14 mouse cellular contexts compared by ENCODE assay signal in genomic region chr2:73403385-73404013, GRCm38 (mm10). TPM values are rescaled to one million over a fixed set of nuclear protein-coding genes. Genes with fewer than 3 reads are reported as not detected.
DNase-seq lines count a peak whose midpoint lies in the region; ATAC-seq and TF ChIP-seq lines count a peak whose summit lies in the region.
"Had no signal": no experiment of that assay in that cellular context is flagged by ENCODE, and none has a peak within 500 bp of the region (broad histone marks: within the 10 kb centered on the region; RNA-seq: fewer than 3 reads in every experiment).

No protein-coding gene starts in this region.

- no peak overlapping the region for H3K9ac ChIP-seq in hindbrain, embryonic 14.5 days
- H3K9ac ChIP-seq in lung, postnatal 0 days (replicated peaks; ENCODE audit: low read depth), result no peak overlapping the region
- H3K9ac ChIP-seq in CH12.LX (ENCODE audit: insufficient read depth, low read depth), result peak overlapping the region; percentile 77; the same call in 1 of the 2 replicates
- H3K9ac ChIP-seq: limb, embryonic 12.5 days; lung, embryonic 15.5 days had no signal

- peak; percentile 59 for DNase-seq in hindbrain, embryonic 14.5 days (ENCODE audit: low spot score)
- no peak for DNase-seq in hindbrain, embryonic 10.5 days (ENCODE audit: low spot score)
- peak; percentile 29 for DNase-seq in lung, postnatal 0 days (ENCODE audit: low spot score)
- no peak for DNase-seq in lung, adult 2 months
- peak; percentile 60 for DNase-seq in CH12.LX (ENCODE audit: extremely low read depth)
- peak; percentile 31 for DNase-seq in naive thymus-derived CD4-positive, alpha-beta T cell, adult 2 months (ENCODE audit: low read depth)
- DNase-seq in cerebellum, adult 11-12 months, result no peak
- DNase-seq: adrenal gland, postnatal 25 days; kidney, postnatal 25 days had no signal

- no peak overlapping the region for H3K4me2 ChIP-seq in hindbrain, embryonic 14.5 days (replicated peaks)
- no peak overlapping the region for H3K4me2 ChIP-seq in lung, postnatal 0 days (replicated peaks; ENCODE audit: low read depth, low read length)
- H3K4me2 ChIP-seq in CH12.LX (ENCODE audit: insufficient read depth, low read depth, poor library complexity, severe bottlenecking), result peak overlapping the region; percentile 99
- H3K4me2 ChIP-seq: limb, embryonic 12.5 days; lung, embryonic 15.5 days had no signal

- H3K27me3 ChIP-seq in hindbrain, embryonic 14.5 days (ENCODE audit: control insufficient read depth, insufficient read depth, low read length), result no peaks in the 10 kb centered on the region
- no peaks in the 10 kb centered on the region for H3K27me3 ChIP-seq in hindbrain, embryonic 10.5 days (ENCODE audit: insufficient read depth, poor library complexity, severe bottlenecking)
- no peaks in the 10 kb centered on the region for H3K27me3 ChIP-seq in lung, postnatal 0 days (replicated peaks; ENCODE audit: insufficient read depth, low read length)
- no peaks in the 10 kb centered on the region for H3K27me3 ChIP-seq in CH12.LX (replicated peaks)
- H3K27me3 ChIP-seq: limb, embryonic 12.5 days; lung, embryonic 15.5 days had no signal

- no peak overlapping the region for H3K27ac ChIP-seq in hindbrain, embryonic 14.5 days
- H3K27ac ChIP-seq in hindbrain, embryonic 10.5 days, result no peak overlapping the region
- no peak overlapping the region for H3K27ac ChIP-seq in lung, postnatal 0 days (ENCODE audit: low read length)
- peak overlapping the region; percentile 87 for H3K27ac ChIP-seq in CH12.LX (ENCODE audit: insufficient read depth, low read depth)
- H3K27ac ChIP-seq: limb, embryonic 12.5 days; lung, embryonic 15.5 days had no signal

- 0 out of 2 replicates have a peak, but pooled peaks cover 3% of the 10 kb centered on the region for H3K4me1 ChIP-seq in hindbrain, embryonic 14.5 days (replicated peaks; ENCODE audit: control insufficient read depth, insufficient read depth, low read length)
- H3K4me1 ChIP-seq in hindbrain, embryonic 10.5 days (replicated peaks), result peaks cover 6% of the 10 kb centered on the region; the same call in 1 of the 2 replicates
- H3K4me1 ChIP-seq in lung, postnatal 0 days (ENCODE audit: insufficient read depth, low read depth, low read length), result no peaks in the 10 kb centered on the region
- no peaks in the 10 kb centered on the region for H3K4me1 ChIP-seq in lung, adult 2 months (ENCODE audit: control insufficient read depth, insufficient read depth, low read length)
- peaks cover 5 to 33% of the 10 kb centered on the region in 2 experiments; a peak in 3 of 4 replicates for H3K4me1 ChIP-seq in CH12.LX (ENCODE audit: control insufficient read depth in 1 of 2, insufficient read depth in 2 of 2)
- H3K4me1 ChIP-seq: lung, embryonic 15.5 days; megakaryocyte, embryonic 14.5 days had no signal

- H3K9me3 ChIP-seq in hindbrain, embryonic 14.5 days (ENCODE audit: control insufficient read depth, low read length), result no peaks in the 10 kb centered on the region
- H3K9me3 ChIP-seq in hindbrain, embryonic 10.5 days, result no peaks in the 10 kb centered on the region
- no peaks in the 10 kb centered on the region for H3K9me3 ChIP-seq in lung, postnatal 0 days (ENCODE audit: low read length)
- no peaks in the 10 kb centered on the region for H3K9me3 ChIP-seq in CH12.LX (replicated peaks; ENCODE audit: low read length)
- H3K9me3 ChIP-seq: limb, embryonic 12.5 days; lung, embryonic 15.5 days had no signal

- in situ Hi-C loops in CH12.LX (cut with MboI; ENCODE audit: low pct_ligation_motif_present, low pct_unique_long_range_greater_than_20kb, low sequenced_read_pairs), result loop anchor here (10.0 to 25.0 kb wide), 2 partner anchors 89 to 241 kb away; partner anchors contain the start of genes Cir1 and Scrn3

- H3K79me2 ChIP-seq in CH12.LX (replicated peaks; ENCODE audit: control insufficient read depth, extremely low read depth, insufficient read depth, poor library complexity, severe bottlenecking), result no peaks in the 10 kb centered on the region

- no peak overlapping the region for H3K4me3 ChIP-seq in hindbrain, embryonic 14.5 days (replicated peaks; ENCODE audit: low read length)
- H3K4me3 ChIP-seq in hindbrain, embryonic 10.5 days, result no peak overlapping the region
- no peak overlapping the region for H3K4me3 ChIP-seq in lung, postnatal 0 days (ENCODE audit: low read depth, low read length)
- H3K4me3 ChIP-seq in lung, adult 2 months (replicated peaks; ENCODE audit: extremely low read depth, low read depth, low read length), result no peak overlapping the region
- peak overlapping the region; percentile 56 to 71 (median 57) for H3K4me3 ChIP-seq in CH12.LX (replicated peaks in 1 of 3; ENCODE audit: low read depth in 2 of 3, low read length in 2 of 3, poor library complexity in 1 of 3)
- H3K4me3 ChIP-seq: limb, embryonic 12.5 days; lung, embryonic 15.5 days; megakaryocyte, embryonic 14.5 days had no signal

- dilution Hi-C loops in CH12.LX (cut with MboI; ENCODE audit: extremely low pct_ligation_motif_present, extremely low pct_unique_long_range_greater_than_20kb, low sequenced_read_pairs), result no loop called here

- TF ChIP-seq POLR2A in lung, adult 2 months (IDR thresholded peaks at IDR 0.05; ENCODE audit: borderline replicate concordance, extremely low read depth, low read depth, low read length), result no peak
- peak; percentile 49; the same call in 1 of the 2 replicates for TF ChIP-seq POLR2A in CH12.LX (IDR thresholded peaks at IDR 0.05; ENCODE audit: low read depth, low read length)

- peak; percentile 89 for TF ChIP-seq RAD21 in CH12.LX (IDR thresholded peaks at IDR 0.05; ENCODE audit: low read depth, low read length)

- no peak for TF ChIP-seq EP300 in lung, postnatal 0 days (IDR thresholded peaks at IDR 0.05)
- 0 out of 2 replicates have a peak, but pooled peaks have one; percentile 39 for TF ChIP-seq EP300 in CH12.LX (IDR thresholded peaks at IDR 0.05; ENCODE audit: low read length)

- WGBS in hindbrain, embryonic 14.5 days, result 79% methylated on average over 15 of the region's 15 CpGs
- 83% methylated on average over 15 of the region's 15 CpGs for WGBS in hindbrain, embryonic 10.5 days
- WGBS in lung, postnatal 0 days, result 66% methylated on average over 15 of the region's 15 CpGs
- WGBS in lung, adult 2 months, result 65% methylated on average over 15 of the region's 15 CpGs

- peak; percentile 53 for TF ChIP-seq CTCF in lung, postnatal 0 days (IDR thresholded peaks at IDR 0.05)
- TF ChIP-seq CTCF in lung, adult 2 months (IDR thresholded peaks at IDR 0.05; ENCODE audit: insufficient read depth, low read length), result no peak
- TF ChIP-seq CTCF in CH12.LX (conservative IDR thresholded peaks at IDR 0.05 in 1 of 2, IDR thresholded peaks at IDR 0.05 in 1 of 2; ENCODE audit: low read depth in 2 of 2, low read length in 2 of 2), result peak in 1 of 2 experiments; percentile 80; a peak in 2 of 4 replicates

- no peak for ATAC-seq in hindbrain, embryonic 14.5 days (ENCODE audit: low FRiP score)
- ATAC-seq in lung, postnatal 0 days, result no peak
- no peak for ATAC-seq in frontal cortex, adult (ENCODE audit: low TSS enrichment)

- no peaks in the 10 kb centered on the region for H3K36me3 ChIP-seq in hindbrain, embryonic 14.5 days (replicated peaks; ENCODE audit: control insufficient read depth, insufficient read depth)
- H3K36me3 ChIP-seq in hindbrain, embryonic 10.5 days, result no peaks in the 10 kb centered on the region
- no peaks in the 10 kb centered on the region for H3K36me3 ChIP-seq in lung, postnatal 0 days (ENCODE audit: insufficient read depth, low read length)
- H3K36me3 ChIP-seq in CH12.LX (replicated peaks in 1 of 2; ENCODE audit: control insufficient read depth in 1 of 2, insufficient read depth in 1 of 2, low read length in 1 of 2), result peaks cover 0 to 21% of the 10 kb centered on the region in 2 experiments
- H3K36me3 ChIP-seq: limb, embryonic 12.5 days; lung, embryonic 15.5 days had no signal

TF ChIP-seq in CH12.LX, 34 proteins besides CTCF, POLR2A, EP300 and RAD21:
- TF ChIP-seq MAZ (IDR thresholded peaks at IDR 0.05; ENCODE audit: low read depth, low read length) (peak; percentile 31; the same call in 1 of the 2 replicates), ELF1 (IDR thresholded peaks at IDR 0.05; ENCODE audit: low read depth, low read length) (0 out of 2 replicates have a peak, but pooled peaks have one; percentile 27), NELFE (IDR thresholded peaks at IDR 0.05; ENCODE audit: low read depth, low read length) (peak; percentile 41), HCFC1 (IDR thresholded peaks at IDR 0.05; ENCODE audit: low read depth, low read length) (0 out of 2 replicates have a peak, but pooled peaks have one; percentile 16), MYC (IDR thresholded peaks at IDR 0.05; ENCODE audit: low read depth, low read length) (no peak; the same call in 1 of the 2 replicates), TBP (conservative IDR thresholded peaks at IDR 0.05; ENCODE audit: low read depth, low read length) (peak; percentile 62), TCF12 (IDR thresholded peaks at IDR 0.05; ENCODE audit: low read depth, low read length) (peak; percentile 44), KAT2A (IDR thresholded peaks at IDR 0.05; ENCODE audit: insufficient replicate concordance, low read length) (no peak), SMC3 (IDR thresholded peaks at IDR 0.05; ENCODE audit: low read depth, low read length) (peak; percentile 59), SIN3A (IDR thresholded peaks at IDR 0.05; ENCODE audit: low read length) (peak; percentile 53; the same call in 1 of the 2 replicates), ZMIZ1 (IDR thresholded peaks at IDR 0.05; ENCODE audit: low read depth, low read length) (no peak; the same call in 1 of the 2 replicates), POLR2AphosphoS2 (IDR thresholded peaks at IDR 0.05; ENCODE audit: low read depth, low read length) (no peak), CHD2 (IDR thresholded peaks at IDR 0.05; ENCODE audit: low read length) (peak; percentile 74; the same call in 1 of the 2 replicates), ETS1 (conservative IDR thresholded peaks at IDR 0.05; ENCODE audit: low read depth, low read length) (no peak; the same call in 1 of the 2 replicates), CHD1 (IDR thresholded peaks at IDR 0.05; ENCODE audit: low read depth, low read length) (0 out of 2 replicates have a peak, but pooled peaks have one; percentile 8), MAX (IDR thresholded peaks at IDR 0.05; ENCODE audit: low read length) (peak; percentile 76)

RNA-seq across cellular contexts. Expression of gene Gpr155, which starts 17.1 kb away (rescaled TPM):
- polyA plus RNA-seq in hindbrain, embryonic 14.5 days (2014; fragmentation: Nextera tagmentation; extraction: Ambion mirVana), result 15.2 and 17.9 TPM in 2 replicates
- 1.7 and 3.1 TPM in 2 replicates for polyA plus RNA-seq in hindbrain, embryonic 10.5 days (2016; fragmentation: Nextera tagmentation; extraction: Ambion mirVana)
- polyA plus RNA-seq in lung, postnatal 0 days (2015; fragmentation: Nextera tagmentation; extraction: Ambion mirVana), result 6.3 and 8.1 TPM in 2 replicates
- 16.4 and 20.8 TPM in 2 replicates for polyA plus RNA-seq in lung, adult 2 months (2012; rRNA removed)
- total RNA-seq in CH12.LX (2012; rRNA removed) (3.2 and 4.4 TPM in 2 replicates), CH12.LX (2014; rRNA removed) (3.0 and 4.4 TPM in 2 replicates)
- 4.0 and 5.7 TPM in 2 replicates for polyA plus RNA-seq in CH12.LX (2012; ENCODE audit: insufficient read length, low read depth)
- total RNA-seq: granulocyte monocyte progenitor cell, adult 5-6 weeks had no signal

Comparison
In these comparisons a context has a peak if more than half of its experiments do, and no peak if none do; other contexts are left out.
1. DNase-seq: peak in hindbrain, embryonic 14.5 days (single experiment), lung, postnatal 0 days (single experiment), CH12.LX (single experiment) and naive thymus-derived CD4-positive, alpha-beta T cell, adult 2 months (single experiment); none in hindbrain, embryonic 10.5 days (single experiment), lung, adult 2 months (single experiment) and cerebellum, adult 11-12 months (single experiment).
2. H3K4me3 ChIP-seq: peak in CH12.LX (3 of 3); none in hindbrain, embryonic 14.5 days (single experiment), hindbrain, embryonic 10.5 days (single experiment), lung, postnatal 0 days (single experiment) and lung, adult 2 months (single experiment).